Mouse (Mus musculus): ENCODE measurements around the gene Olfm2. TPM values are rescaled to one million over a fixed set of nuclear protein-coding genes. Genes with fewer than 3 reads are reported as not detected.

Gene Olfm2
- polyA plus RNA-seq, 1 experiment, result 4.4 TPM

DNA sequence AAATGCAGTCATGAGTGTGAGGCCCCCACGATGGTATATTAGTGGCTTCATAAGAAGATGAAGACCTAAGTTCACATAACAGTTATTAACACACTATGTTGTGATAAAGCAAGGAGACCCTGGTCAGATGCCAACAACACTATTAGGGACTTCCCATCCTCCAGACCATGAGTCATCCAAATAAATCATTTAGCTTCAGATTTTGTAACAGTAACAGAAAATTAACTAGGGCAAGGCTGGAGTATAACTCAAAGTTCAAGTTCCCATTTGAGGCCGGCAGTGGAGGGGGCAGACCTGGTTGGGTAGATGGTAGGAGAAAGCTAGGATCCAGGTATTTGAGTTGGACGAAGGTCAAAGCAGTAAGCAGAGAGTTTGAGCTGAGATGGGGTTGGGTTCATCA is 35.1 kb upstream of the Olfm2 start:
- no peak overlapping the region for H3K4me3 ChIP-seq (ENCODE audit: low read depth, low read length)
- H3K27me3 ChIP-seq (ENCODE audit: control insufficient read depth, insufficient read depth, low read length, poor library complexity, severe bottlenecking), result no peaks in the 10 kb centered on the region
- H3K9me3 ChIP-seq (replicated peaks; ENCODE audit: control insufficient read depth, insufficient read depth, low read length, poor library complexity, severe bottlenecking), result no peaks in the 10 kb centered on the region
- H3K27ac ChIP-seq (ENCODE audit: insufficient read depth, low read length), result no peak overlapping the region
- no peaks in the 10 kb centered on the region for H3K4me1 ChIP-seq (ENCODE audit: control insufficient read depth, insufficient read depth, low read length)
- no peak overlapping the region for H3K9ac ChIP-seq (ENCODE audit: low read depth, poor library complexity, severe bottlenecking)
- no peaks in the 10 kb centered on the region for H3K36me3 ChIP-seq (ENCODE audit: control insufficient read depth, insufficient read depth, low read length, poor library complexity, severe bottlenecking)
- TF ChIP-seq EP300 (IDR thresholded peaks at IDR 0.05; ENCODE audit: insufficient read depth, low read depth, low read length), result no peak
- no peak for TF ChIP-seq POLR2A (IDR thresholded peaks at IDR 0.05; ENCODE audit: insufficient read depth, low read length)
- TF ChIP-seq CTCF (IDR thresholded peaks at IDR 0.05; ENCODE audit: low read depth, low read length), result no peak

GRCm38 (mm10) chr9:20765274-20765673 is 19.1 kb upstream of the Olfm2 start:
- TF ChIP-seq CTCF (IDR thresholded peaks at IDR 0.05; ENCODE audit: low read depth, low read length), result no peak
- TF ChIP-seq POLR2A (IDR thresholded peaks at IDR 0.05; ENCODE audit: insufficient read depth, low read length), result no peak
- TF ChIP-seq EP300 (IDR thresholded peaks at IDR 0.05; ENCODE audit: insufficient read depth, low read depth, low read length), result no peak

GRCm38 (mm10) chr9:20763099-20763498 is 16.9 kb upstream of the Olfm2 start:
- Histone ChIP-seq H3K27ac (ENCODE audit: insufficient read depth, low read length) (no peak overlapping the region), H3K9me3 (replicated peaks; ENCODE audit: control insufficient read depth, insufficient read depth, low read length, poor library complexity, severe bottlenecking) (no peaks in the 10 kb centered on the region), H3K4me1 (ENCODE audit: control insufficient read depth, insufficient read depth, low read length) (no peaks in the 10 kb centered on the region), H3K4me3 (ENCODE audit: low read depth, low read length) (no peak overlapping the region), H3K36me3 (ENCODE audit: control insufficient read depth, insufficient read depth, low read length, poor library complexity, severe bottlenecking) (no peaks in the 10 kb centered on the region), H3K27me3 (ENCODE audit: control insufficient read depth, insufficient read depth, low read length, poor library complexity, severe bottlenecking) (no peaks in the 10 kb centered on the region), H3K9ac (ENCODE audit: low read depth, poor library complexity, severe bottlenecking) (no peak overlapping the region)
- no peak for TF ChIP-seq POLR2A (IDR thresholded peaks at IDR 0.05; ENCODE audit: insufficient read depth, low read length)
- TF ChIP-seq EP300 (IDR thresholded peaks at IDR 0.05; ENCODE audit: insufficient read depth, low read depth, low read length), result no peak
- TF ChIP-seq CTCF (IDR thresholded peaks at IDR 0.05; ENCODE audit: low read depth, low read length), result no peak

More at GRCm38 (mm10) chr9:20765274-20765673, 19.1 kb upstream of the Olfm2 start:
- Histone ChIP-seq H3K4me3 (ENCODE audit: low read depth, low read length) (no peak overlapping the region), H3K4me1 (ENCODE audit: control insufficient read depth, insufficient read depth, low read length) (no peaks in the 10 kb centered on the region), H3K9me3 (replicated peaks; ENCODE audit: control insufficient read depth, insufficient read depth, low read length, poor library complexity, severe bottlenecking) (no peaks in the 10 kb centered on the region), H3K27ac (ENCODE audit: insufficient read depth, low read length) (no peak overlapping the region), H3K36me3 (ENCODE audit: control insufficient read depth, insufficient read depth, low read length, poor library complexity, severe bottlenecking) (no peaks in the 10 kb centered on the region), H3K27me3 (ENCODE audit: control insufficient read depth, insufficient read depth, low read length, poor library complexity, severe bottlenecking) (no peaks in the 10 kb centered on the region), H3K9ac (ENCODE audit: low read depth, poor library complexity, severe bottlenecking) (no peak overlapping the region)

DNA sequence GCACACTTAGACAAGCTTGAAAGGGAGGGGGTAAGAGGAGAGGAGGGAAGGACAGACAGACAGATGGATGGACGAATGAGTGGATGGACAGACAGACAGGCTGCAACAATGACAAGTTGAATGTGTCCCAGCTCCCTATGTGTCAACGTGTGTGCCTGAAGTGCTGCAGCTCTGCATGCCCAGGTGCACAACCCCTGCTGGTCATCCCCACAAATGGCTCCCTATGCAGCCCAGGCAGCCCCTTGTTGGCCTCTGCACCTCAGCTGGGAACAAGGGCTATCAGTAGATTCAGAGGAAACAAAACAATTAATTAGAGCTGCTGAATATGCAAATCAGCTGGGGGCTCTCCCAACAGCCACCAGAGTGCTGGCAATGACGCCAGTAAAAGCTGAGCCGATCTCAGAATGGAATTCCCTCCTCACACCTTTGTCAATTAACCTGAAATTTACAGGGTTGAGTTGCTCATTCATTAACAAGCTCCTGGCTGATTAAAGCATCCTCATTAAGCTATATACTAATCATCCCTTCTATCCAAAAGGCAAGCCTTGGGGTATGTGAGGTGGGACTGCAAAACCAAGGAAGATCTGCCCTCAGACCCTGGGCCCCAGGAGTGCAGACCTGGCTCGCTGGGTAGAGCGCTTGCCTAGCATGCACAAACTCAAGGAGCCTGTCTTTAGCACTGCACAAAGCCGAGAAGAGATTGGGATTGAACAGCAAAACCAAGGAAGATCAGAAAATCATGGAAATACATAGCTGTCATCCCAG is 16.2 kb upstream of the Olfm2 start:
- Histone ChIP-seq H3K4me3 (ENCODE audit: low read depth, low read length) (no peak overlapping the region), H3K27ac (ENCODE audit: insufficient read depth, low read length) (no peak overlapping the region), H3K9me3 (replicated peaks; ENCODE audit: control insufficient read depth, insufficient read depth, low read length, poor library complexity, severe bottlenecking) (no peaks in the 10 kb centered on the region), H3K4me1 (ENCODE audit: control insufficient read depth, insufficient read depth, low read length) (no peaks in the 10 kb centered on the region), H3K9ac (ENCODE audit: low read depth, poor library complexity, severe bottlenecking) (no peak overlapping the region), H3K27me3 (ENCODE audit: control insufficient read depth, insufficient read depth, low read length, poor library complexity, severe bottlenecking) (no peaks in the 10 kb centered on the region), H3K36me3 (ENCODE audit: control insufficient read depth, insufficient read depth, low read length, poor library complexity, severe bottlenecking) (no peaks in the 10 kb centered on the region)
- no peak for TF ChIP-seq CTCF (IDR thresholded peaks at IDR 0.05; ENCODE audit: low read depth, low read length)
- no peak for TF ChIP-seq EP300 (IDR thresholded peaks at IDR 0.05; ENCODE audit: insufficient read depth, low read depth, low read length)

- Histone ChIP-seq H3K9me3 (replicated peaks; ENCODE audit: control insufficient read depth, insufficient read depth, low read length, poor library complexity, severe bottlenecking) (no peaks in the 10 kb centered on the region), H3K27ac (ENCODE audit: insufficient read depth, low read length) (no peak overlapping the region), H3K27me3 (ENCODE audit: control insufficient read depth, insufficient read depth, low read length, poor library complexity, severe bottlenecking) (no peaks in the 10 kb centered on the region), H3K36me3 (ENCODE audit: control insufficient read depth, insufficient read depth, low read length, poor library complexity, severe bottlenecking) (no peaks in the 10 kb centered on the region), H3K4me1 (ENCODE audit: control insufficient read depth, insufficient read depth, low read length) (no peaks in the 10 kb centered on the region), H3K4me3 (ENCODE audit: low read depth, low read length) (no peak overlapping the region), H3K9ac (ENCODE audit: low read depth, poor library complexity, severe bottlenecking) (no peak overlapping the region)
- no peak for TF ChIP-seq CTCF (IDR thresholded peaks at IDR 0.05; ENCODE audit: low read depth, low read length)
- TF ChIP-seq EP300 (IDR thresholded peaks at IDR 0.05; ENCODE audit: insufficient read depth, low read depth, low read length), result no peak
- TF ChIP-seq POLR2A (IDR thresholded peaks at IDR 0.05; ENCODE audit: insufficient read depth, low read length), result no peak
Observed at GRCm38 (mm10) chr9:20761388-20761787, 15.2 kb upstream of the Olfm2 start.

DNA sequence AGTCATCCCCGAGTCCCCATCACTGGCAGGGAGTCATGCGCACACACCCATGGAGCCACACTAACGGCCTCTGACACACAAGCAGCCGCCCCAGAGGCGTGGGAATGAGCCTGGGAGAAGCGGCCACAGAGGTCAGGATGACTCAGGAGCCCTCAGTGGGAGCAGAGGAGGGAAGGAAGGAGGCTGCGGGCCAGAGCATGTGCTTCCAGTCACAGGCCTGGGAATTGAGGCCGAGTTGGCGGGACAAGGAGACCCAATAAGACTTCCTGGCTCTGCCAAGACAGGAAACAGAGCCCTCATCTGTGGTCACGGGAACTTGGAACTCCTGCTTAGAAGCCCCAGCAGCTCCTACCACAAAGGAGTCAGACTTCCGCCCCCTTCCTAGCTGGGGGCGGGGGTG is 14.7 kb upstream of the Olfm2 start:
- Histone ChIP-seq H3K27me3 (ENCODE audit: control insufficient read depth, insufficient read depth, low read length, poor library complexity, severe bottlenecking) (no peaks in the 10 kb centered on the region), H3K9ac (ENCODE audit: low read depth, poor library complexity, severe bottlenecking) (no peak overlapping the region), H3K4me1 (ENCODE audit: control insufficient read depth, insufficient read depth, low read length) (no peaks in the 10 kb centered on the region), H3K27ac (ENCODE audit: insufficient read depth, low read length) (no peak overlapping the region), H3K4me3 (ENCODE audit: low read depth, low read length) (no peak overlapping the region), H3K9me3 (replicated peaks; ENCODE audit: control insufficient read depth, insufficient read depth, low read length, poor library complexity, severe bottlenecking) (no peaks in the 10 kb centered on the region), H3K36me3 (ENCODE audit: control insufficient read depth, insufficient read depth, low read length, poor library complexity, severe bottlenecking) (no peaks in the 10 kb centered on the region)
- TF ChIP-seq EP300 (IDR thresholded peaks at IDR 0.05; ENCODE audit: insufficient read depth, low read depth, low read length) (no peak), POLR2A (IDR thresholded peaks at IDR 0.05; ENCODE audit: insufficient read depth, low read length) (no peak), CTCF (IDR thresholded peaks at IDR 0.05; ENCODE audit: low read depth, low read length) (no peak)
